Mouse (Mus musculus) stomach, embryonic 14.5 days (tissue): ENCODE measurements around the gene Wnt10a. TPM values are rescaled to one million over a fixed set of nuclear protein-coding genes. Genes with fewer than 3 reads are reported as not detected.
A peak's percentile ranks its signal among the peaks of the same experiment; 100 is the strongest.
"Not testable (repeated sequence)": the region's sequence is repeated elsewhere in the genome, so short reads cannot be mapped to it uniquely, and the experiment has no call there.

Experiments used
- ATAC-seq: fragments of 200-750 bp; cut with Nextera tagmentation; 2 replicates; pipeline ENCODE4 v1.8.0; 2017; ENCODE audit warnings: low read depth, moderate TSS enrichment; ENCODE audit not compliant: insufficient number of reproducible peaks, insufficient read depth, low FRiP score
- H3K27ac ChIP-seq: fragments of 300-500 bp; sonication (generic); 2 replicates; pipeline ENCODE4 v1.5.1; 2014; ENCODE audit warnings: mild to moderate bottlenecking, low read length, moderate library complexity, mixed read lengths
- H3K27me3 ChIP-seq: fragments of 300-500 bp; sonication (generic); 2 replicates; pipeline ENCODE4 v1.6.1; 2014; ENCODE audit warnings: low read length, control low read depth, mixed read lengths; ENCODE audit not compliant: control insufficient read depth, insufficient read depth
- H3K36me3 ChIP-seq: fragments of 300-500 bp; sonication (generic); 2 replicates; pipeline ENCODE4 v1.6.1; 2014; ENCODE audit warnings: mild to moderate bottlenecking, control low read depth, low read length, moderate library complexity, mixed read lengths; ENCODE audit not compliant: control insufficient read depth, insufficient read depth
- H3K4me1 ChIP-seq: fragments of 300-500 bp; sonication (generic); 2 replicates; pipeline ENCODE4 v1.6.1; 2014; ENCODE audit warnings: low read length, control low read depth, mixed read lengths; ENCODE audit not compliant: control insufficient read depth, insufficient read depth
- H3K4me2 ChIP-seq: fragments of 300-500 bp; sonication (generic); replicated peaks from 2 replicates; pipeline ENCODE4 v1.6.1; 2014; ENCODE audit warnings: low read depth, low read length, control low read depth
- H3K4me3 ChIP-seq: fragments of 300-500 bp; sonication (generic); 2 replicates; pipeline ENCODE4 v1.5.1; 2014; ENCODE audit warnings: low read depth, low read length, control low read depth
- H3K9ac ChIP-seq: fragments of 300-500 bp; sonication (generic); replicated peaks from 2 replicates; pipeline ENCODE4 v1.6.1; 2014; ENCODE audit warnings: low read depth, mild to moderate bottlenecking, control low read depth, low read length, moderate library complexity, mixed read lengths
- H3K9me3 ChIP-seq: fragments of 300-500 bp; sonication (generic); 2 replicates; pipeline ENCODE4 v1.6.1; 2016; ENCODE audit warnings: low read depth, low read length, control low read depth; ENCODE audit not compliant: control insufficient read depth
- WGBS: fragments of 180-500 bp; shearing (Covaris S2); extraction: QIAGEN DNeasy Blood & Tissue Kit; methylation state at CpG from one replicate; pipeline ENCODE4 v1.1.7; 2014; 5-methylcytosine and 5-hydroxymethylcytosine counted together
- polyA plus RNA-seq: library from polyadenylated mRNA; unstranded; fragments of >200 nt; fragmentation: Nextera tagmentation; extraction: Ambion mirVana; gene quantifications from 2 replicates; pipeline ENCODE4 v1.2.1, GENCODE M21; 2014

Gene Wnt10a
- polyA plus RNA-seq, 1 experiment from 2014 or later = 2.0 TPM

DNA sequence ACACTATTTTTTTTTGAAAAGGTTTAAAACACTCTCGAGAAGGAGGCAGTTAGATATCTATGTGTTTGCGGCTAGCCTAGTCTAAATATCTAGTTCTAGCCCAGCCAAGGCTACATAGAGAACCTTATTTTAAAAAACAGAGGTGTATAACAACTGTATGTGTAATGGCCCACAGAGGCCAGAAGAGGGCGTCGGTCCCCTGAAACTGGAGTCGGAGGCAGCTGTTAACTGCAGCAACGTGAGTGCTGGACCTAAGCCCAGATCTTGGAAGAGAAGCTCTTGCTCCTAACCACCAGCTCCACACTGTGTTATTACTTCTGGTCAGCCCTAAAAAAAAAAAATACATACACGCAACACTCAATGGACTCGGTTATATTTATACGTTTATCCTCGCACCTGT, 17.7 kb downstream of the Wnt10a start:
- ATAC-seq = no peak
- no peak overlapping the region for H3K27ac ChIP-seq
- 54% methylated on average over 10 of the region's 10 CpGs for WGBS
- peaks cover 20% of the 10 kb centered on the region; the same call in 1 of the 2 replicates for H3K4me1 ChIP-seq
- no peak overlapping the region for H3K4me2 ChIP-seq
- H3K9me3 ChIP-seq = no peaks in the 10 kb centered on the region
- peaks cover 39% of the 10 kb centered on the region for H3K27me3 ChIP-seq
- H3K9ac ChIP-seq = no peak overlapping the region
- no peak overlapping the region for H3K4me3 ChIP-seq
- H3K36me3 ChIP-seq = no peaks in the 10 kb centered on the region

- Histone ChIP-seq H3K27me3 (no peaks in the 10 kb centered on the region), H3K9ac (no peak overlapping the region), H3K4me2 (no peak overlapping the region), H3K4me3 (no peak overlapping the region), H3K4me1 (peaks cover 3% of the 10 kb centered on the region; the same call in 1 of the 2 replicates), H3K9me3 (no peaks in the 10 kb centered on the region), H3K36me3 (no peaks in the 10 kb centered on the region), H3K27ac (no peak overlapping the region)
- WGBS = 71% methylated on average over 9 of the region's 9 CpGs
- no peak for ATAC-seq
These were observed 23.8 kb downstream of the Wnt10a start for GRCm38 (mm10) chr1:74814931-74815647.

GRCm38 (mm10) chr1:74815965-74816364, 24.6 kb downstream of the Wnt10a start:
- ATAC-seq, H3K9me3 ChIP-seq, H3K4me2 ChIP-seq, H3K9ac ChIP-seq, H3K36me3 ChIP-seq, H3K27me3 ChIP-seq, H3K27ac ChIP-seq, H3K4me3 ChIP-seq, H3K4me1 ChIP-seq: not testable (repeated sequence)
- WGBS = 82% methylated on average over 6 of the region's 6 CpGs

GRCm38 (mm10) chr1:74816612-74817199, 25.4 kb downstream of the Wnt10a start:
- Histone ChIP-seq H3K9me3 (no peaks in the 10 kb centered on the region), H3K27ac (peak overlapping the region; percentile 80), H3K4me2 (peak overlapping the region; percentile 53), H3K4me1 (peaks cover 3% of the 10 kb centered on the region; the same call in 1 of the 2 replicates), H3K9ac (peak overlapping the region; percentile 62), H3K4me3 (peak overlapping the region; percentile 49), H3K36me3 (no peaks in the 10 kb centered on the region), H3K27me3 (no peaks in the 10 kb centered on the region)
- ATAC-seq = peak; percentile 88
- 6% methylated on average over 38 of the region's 38 CpGs for WGBS

DNA sequence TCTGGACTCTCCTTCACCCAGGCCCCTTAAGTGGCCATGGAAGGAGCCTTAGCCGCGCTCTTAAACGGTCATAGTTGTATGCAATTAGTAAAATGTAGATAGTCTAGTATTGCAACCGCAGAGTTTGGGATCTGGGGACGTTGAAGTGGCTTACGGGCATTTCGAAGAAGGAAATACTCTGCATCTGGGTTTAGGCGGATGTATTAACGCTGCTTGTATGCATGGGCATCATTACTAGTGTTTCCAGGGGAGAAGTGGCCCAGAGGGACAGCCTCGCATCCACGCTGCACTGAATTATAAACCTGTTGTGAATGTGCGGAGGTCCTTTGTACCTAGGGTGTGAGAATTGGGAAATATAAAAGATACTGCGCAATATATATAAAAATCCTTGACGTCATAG, 25.9 kb downstream of the Wnt10a start:
- Histone ChIP-seq H3K4me3 (peak overlapping the region; percentile 49), H3K27ac (peak overlapping the region; percentile 80), H3K9ac (peak overlapping the region; percentile 62), H3K4me2 (peak overlapping the region; percentile 53), H3K9me3 (no peaks in the 10 kb centered on the region), H3K4me1 (peaks cover 3% of the 10 kb centered on the region; the same call in 1 of the 2 replicates), H3K27me3 (no peaks in the 10 kb centered on the region), H3K36me3 (no peaks in the 10 kb centered on the region)
- WGBS = 15% methylated on average over 14 of the region's 14 CpGs
- no peak for ATAC-seq

GRCm38 (mm10) chr1:74818509-74818908, 27.2 kb downstream of the Wnt10a start:
- Histone ChIP-seq H3K36me3 (no peaks in the 10 kb centered on the region), H3K27me3 (no peaks in the 10 kb centered on the region), H3K4me1 (peaks cover 3% of the 10 kb centered on the region; the same call in 1 of the 2 replicates), H3K27ac (no peak overlapping the region), H3K9me3 (no peaks in the 10 kb centered on the region), H3K4me3 (no peak overlapping the region), H3K4me2 (no peak overlapping the region), H3K9ac (no peak overlapping the region)
- WGBS = 96% methylated on average over 1 of the region's 1 CpGs
- ATAC-seq = no peak

DNA sequence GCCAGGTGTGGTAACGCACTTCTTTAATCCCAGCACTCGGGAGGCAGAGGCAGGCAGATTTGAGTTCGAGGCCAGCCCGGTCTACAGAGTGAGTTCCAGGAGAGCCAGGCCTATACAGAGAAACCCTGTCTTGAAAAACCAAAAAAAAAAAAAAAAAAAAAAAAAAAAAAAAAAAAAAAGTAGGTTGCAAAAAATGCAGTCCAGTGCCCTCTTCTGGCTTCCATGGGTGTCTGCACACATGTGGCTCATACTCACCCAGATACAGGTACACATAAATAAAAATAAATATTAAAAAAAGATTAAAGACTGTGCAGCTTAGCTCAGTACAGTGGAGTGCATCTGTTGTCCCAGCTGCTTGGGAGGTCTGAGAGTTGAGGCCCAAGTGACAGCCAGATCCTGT, 32.3 kb downstream of the Wnt10a start:
- not testable (repeated sequence) for H3K4me2 ChIP-seq

GRCm38 (mm10) chr1:74824518-74825302, 33.4 kb downstream of the Wnt10a start:
- H3K36me3 ChIP-seq = no peaks in the 10 kb centered on the region
- 29% methylated on average over 14 of the region's 14 CpGs for WGBS
- H3K9me3 ChIP-seq = no peaks in the 10 kb centered on the region
- H3K4me2 ChIP-seq = no peak overlapping the region
- H3K9ac ChIP-seq = no peak overlapping the region
- no peak overlapping the region for H3K27ac ChIP-seq
- H3K27me3 ChIP-seq = no peaks in the 10 kb centered on the region
- no peaks in the 10 kb centered on the region for H3K4me1 ChIP-seq
- ATAC-seq = no peak
- H3K4me3 ChIP-seq = no peak overlapping the region

More for the DNA sequence above, 32.3 kb downstream of the Wnt10a start:
- ATAC-seq, H3K36me3 ChIP-seq, H3K4me3 ChIP-seq, H3K27me3 ChIP-seq, H3K9ac ChIP-seq, H3K9me3 ChIP-seq, H3K27ac ChIP-seq, H3K4me1 ChIP-seq: not testable (repeated sequence)
- 93% methylated on average over 4 of the region's 4 CpGs for WGBS
